Mouse (Mus musculus) spleen, adult 2 months (tissue): ENCODE data around the gene Mast1. TPM values are rescaled to one million over a fixed set of nuclear protein-coding genes. Genes with fewer than 3 reads are reported as not detected.

ENCODE experiments used
- DNase-seq, 2 experiments: peaks; one replicate each; pipeline versions ENCODE4 v3.0.0 to v3.0.0-alpha.2; 2012 to 2021; ENCODE audit warnings: low spot score in 2 of 2, low read depth in 1 of 2
- H3K27ac ChIP-seq: fragments of 200-500 bp; 2 replicates; pipeline ENCODE4 v1.5.1; 2012; ENCODE audit warnings: low read length, inconsistent platforms; ENCODE audit not compliant: insufficient read depth
- H3K27me3 ChIP-seq: fragments of 200-500 bp; 2 replicates; pipeline ENCODE4 v1.6.1; 2012; ENCODE audit warnings: mild to moderate bottlenecking, moderate library complexity, low read length, inconsistent platforms; ENCODE audit not compliant: control insufficient read depth, insufficient read depth
- H3K36me3 ChIP-seq: fragments of 200-500 bp; 2 replicates; pipeline ENCODE4 v1.6.1; 2012; ENCODE audit warnings: mild to moderate bottlenecking, low read length, inconsistent platforms; ENCODE audit not compliant: control insufficient read depth, insufficient read depth
- H3K4me1 ChIP-seq: fragments of 200-500 bp; 2 replicates; pipeline ENCODE4 v1.6.1; 2011; ENCODE audit warnings: inconsistent platforms; ENCODE audit not compliant: control insufficient read depth, insufficient read depth, insufficient read length
- H3K4me3 ChIP-seq: fragments of 200-500 bp; 2 replicates; pipeline ENCODE4 v1.5.1; 2011; ENCODE audit warnings: mild to moderate bottlenecking, inconsistent platforms; ENCODE audit not compliant: insufficient read depth, insufficient read length; ENCODE audit errors: extremely low read depth
- CTCF ChIP-seq: fragments of 200-500 bp; IDR thresholded peaks from 2 replicates; pipeline ENCODE4 v1.5.1; 2011; ENCODE audit warnings: mild to moderate bottlenecking, inconsistent platforms; ENCODE audit not compliant: insufficient read depth, insufficient read length, insufficient replicate concordance; ENCODE audit errors: extremely low read depth
- POLR2A ChIP-seq: fragments of 200-500 bp; IDR thresholded peaks from 2 replicates; pipeline ENCODE4 v1.6.1; 2011; ENCODE audit warnings: low read depth, low read length, inconsistent platforms
- WGBS: fragments of 180-500 bp; shearing (Covaris S2); methylation state at CpG from one replicate; pipeline ENCODE4 v1.1.7; 2018; 5-methylcytosine and 5-hydroxymethylcytosine counted together
- polyA plus RNA-seq: library from polyadenylated mRNA; depleted of rRNA; stranded (reverse); fragments of >200 nt; gene quantifications from 2 replicates; pipeline ENCODE4 v1.2.3, GENCODE M21; 2012

Mast1 gene
- polyA plus RNA-seq, 1 experiment = 0.70 TPM

DNA sequence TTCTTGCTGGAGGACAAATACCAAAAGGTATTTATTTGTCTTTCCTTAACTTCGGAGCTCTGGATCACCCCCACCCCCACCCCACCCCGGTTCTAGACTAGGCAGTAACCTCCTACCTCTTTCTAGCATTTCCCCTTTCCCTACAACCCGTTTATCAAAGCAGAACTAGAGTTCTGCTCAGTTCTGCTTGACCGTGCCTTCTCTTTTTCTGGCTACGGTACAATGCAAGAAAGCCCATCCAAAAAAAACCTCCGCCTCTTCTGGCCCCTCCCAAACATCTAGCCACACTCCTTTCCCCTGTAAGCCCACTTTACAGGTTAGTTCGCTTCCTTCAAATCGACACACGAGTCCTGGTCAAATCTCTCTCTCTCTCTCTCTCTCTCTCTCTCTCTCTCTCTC, 23.7 kb downstream of the Mast1 start:
- peak overlapping the region; percentile 60 for H3K4me3 ChIP-seq
- H3K27ac ChIP-seq = peak overlapping the region; percentile 61
- H3K4me1 ChIP-seq = peaks cover 13% of the 10 kb centered on the region
- no peaks in the 10 kb centered on the region for H3K27me3 ChIP-seq
- WGBS = 4% methylated on average over 9 of the region's 9 CpGs
- H3K36me3 ChIP-seq = peaks cover 6% of the 10 kb centered on the region
- DNase-seq = peak in 1 of 2 experiments; percentile 30
- TF ChIP-seq CTCF (no peak), POLR2A (no peak)

GRCm38 (mm10) chr8:84912895-84913501, 24.2 kb downstream of the Mast1 start:
- TF ChIP-seq CTCF (no peak), POLR2A (peak; percentile 28)
- H3K27ac ChIP-seq = peak overlapping the region; percentile 61
- H3K4me3 ChIP-seq = peak overlapping the region; percentile 60
- peaks cover 13% of the 10 kb centered on the region for H3K4me1 ChIP-seq
- DNase-seq = peak; percentile 84 to 89
- peaks cover 6% of the 10 kb centered on the region for H3K36me3 ChIP-seq
- 2% methylated on average over 55 of the region's 55 CpGs for WGBS
- H3K27me3 ChIP-seq = no peaks in the 10 kb centered on the region

DNA sequence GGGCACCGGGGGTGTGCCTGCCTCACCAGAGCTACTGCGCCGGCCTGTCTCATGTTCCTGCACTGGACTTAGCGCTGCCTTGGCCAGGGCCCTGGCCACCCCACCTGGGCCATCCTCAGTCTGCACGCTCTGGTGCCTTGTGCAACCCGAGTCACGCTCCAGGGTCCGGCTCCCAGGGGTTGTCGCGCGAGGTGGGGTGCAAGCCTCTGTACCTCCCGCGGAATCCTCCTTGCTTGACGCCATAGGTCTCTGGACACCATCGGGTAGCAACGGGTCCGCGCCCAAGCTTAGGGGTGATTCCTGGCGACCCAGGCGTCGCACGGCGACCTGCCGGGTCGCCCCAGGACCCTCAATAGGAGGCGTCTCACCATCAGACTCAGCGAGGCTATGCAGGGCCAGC, 24.8 kb downstream of the Mast1 start:
- peaks cover 6% of the 10 kb centered on the region for H3K36me3 ChIP-seq
- TF ChIP-seq CTCF (no peak), POLR2A (no peak)
- DNase-seq = no peak
- 65% methylated on average over 27 of the region's 27 CpGs for WGBS
- H3K27me3 ChIP-seq = no peaks in the 10 kb centered on the region
- H3K4me3 ChIP-seq = no peak overlapping the region
- H3K27ac ChIP-seq = peak overlapping the region; percentile 61; the same call in 1 of the 2 replicates
- H3K4me1 ChIP-seq = peaks cover 13% of the 10 kb centered on the region

GRCm38 (mm10) chr8:84911854-84912253, 25.3 kb downstream of the Mast1 start:
- Histone ChIP-seq H3K4me3 (no peak overlapping the region), H3K4me1 (peaks cover 13% of the 10 kb centered on the region), H3K36me3 (peaks cover 6% of the 10 kb centered on the region), H3K27ac (no peak overlapping the region), H3K27me3 (no peaks in the 10 kb centered on the region)
- DNase-seq = no peak
- 97% methylated on average over 9 of the region's 9 CpGs for WGBS
- TF ChIP-seq POLR2A (no peak), CTCF (no peak)

GRCm38 (mm10) chr8:84910551-84910950, 26.6 kb downstream of the Mast1 start:
- 91% methylated on average over 6 of the region's 6 CpGs for WGBS
- no peak overlapping the region for H3K27ac ChIP-seq
- TF ChIP-seq POLR2A (no peak), CTCF (no peak)

GRCm38 (mm10) chr8:84909949-84910348, 27.2 kb downstream of the Mast1 start:
- Histone ChIP-seq H3K4me3 (no peak overlapping the region), H3K27me3 (no peaks in the 10 kb centered on the region), H3K36me3 (peaks cover 3% of the 10 kb centered on the region; the same call in 1 of the 2 replicates), H3K27ac (no peak overlapping the region), H3K4me1 (peaks cover 13% of the 10 kb centered on the region)
- no peak for DNase-seq
- WGBS = 80% methylated on average over 5 of the region's 5 CpGs
- TF ChIP-seq POLR2A (no peak), CTCF (no peak)

More at GRCm38 (mm10) chr8:84910551-84910950, 26.6 kb downstream of the Mast1 start:
- Histone ChIP-seq H3K36me3 (peaks cover 3% of the 10 kb centered on the region; the same call in 1 of the 2 replicates), H3K4me3 (no peak overlapping the region), H3K4me1 (peaks cover 13% of the 10 kb centered on the region), H3K27me3 (no peaks in the 10 kb centered on the region)
- no peak for DNase-seq

DNA sequence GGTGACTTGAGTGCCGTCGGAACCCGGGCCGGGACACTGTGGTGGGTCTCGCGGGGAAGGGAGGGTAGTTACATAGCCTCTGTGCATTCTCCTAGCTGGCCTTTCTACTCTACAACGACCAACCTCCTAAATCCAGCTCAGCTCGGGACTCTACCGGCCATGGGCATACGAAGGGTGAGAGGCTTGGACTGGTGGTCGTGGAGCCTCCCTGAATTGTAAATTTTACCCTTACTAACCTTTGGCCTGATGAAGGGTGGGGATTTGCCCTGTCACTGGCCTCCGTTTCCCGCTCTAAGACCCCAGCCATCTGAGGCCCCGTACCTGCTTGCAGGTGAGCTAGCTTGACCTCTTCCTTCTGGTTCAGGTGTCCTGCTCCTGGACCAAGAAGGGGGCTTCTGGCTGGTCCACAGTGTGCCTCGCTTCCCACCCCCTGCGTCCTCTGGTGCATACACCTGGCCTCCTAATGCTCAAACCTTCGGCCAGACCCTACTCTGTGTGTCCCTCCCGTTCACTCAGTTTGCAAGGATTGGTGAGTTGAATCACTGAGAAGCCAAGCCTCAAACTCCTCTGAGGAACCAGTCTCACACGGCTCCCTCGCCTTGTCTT, 27.9 kb downstream of the Mast1 start:
- DNase-seq = no peak
- Histone ChIP-seq H3K4me3 (peak overlapping the region; percentile 65), H3K27ac (peak overlapping the region; percentile 81), H3K27me3 (no peaks in the 10 kb centered on the region), H3K36me3 (peaks cover 3% of the 10 kb centered on the region; the same call in 1 of the 2 replicates), H3K4me1 (peaks cover 13% of the 10 kb centered on the region)
- 50% methylated on average over 20 of the region's 20 CpGs for WGBS
- no peak for TF ChIP-seq POLR2A
- no peak for TF ChIP-seq CTCF
